Mouse (Mus musculus) limb, embryonic 14.5 days (tissue): ENCODE results near the gene Dlx6. TPM values are rescaled to one million over a fixed set of nuclear protein-coding genes. Genes with fewer than 3 reads are reported as not detected.
A peak's percentile ranks its signal among the peaks of the same experiment; 100 is the strongest.

Source experiments
- ATAC-seq: fragments of 200-750 bp; cut with Nextera tagmentation; 2 replicates; pipeline ENCODE4 v1.8.0; 2017; ENCODE audit warnings: low read depth, moderate number of reproducible peaks, moderate TSS enrichment; ENCODE audit not compliant: low FRiP score
- DNase-seq: peaks from one replicate; pipeline ENCODE4 v3.0.0-alpha.2; 2015; ENCODE audit warnings: low spot score
- H3K27ac ChIP-seq: fragments of 300-500 bp; sonication (generic); replicated peaks from 2 replicates; pipeline ENCODE4 v1.5.1; 2014; ENCODE audit warnings: low read depth, mild to moderate bottlenecking, low read length, moderate library complexity, mixed read lengths
- H3K27me3 ChIP-seq: fragments of 300-500 bp; sonication (generic); 2 replicates; pipeline ENCODE4 v1.6.1; 2014; ENCODE audit warnings: low read length, mixed read lengths; ENCODE audit not compliant: control insufficient read depth, insufficient read depth
- H3K36me3 ChIP-seq: fragments of 300-500 bp; sonication (generic); 2 replicates; pipeline ENCODE4 v1.6.1; 2014; ENCODE audit warnings: mild to moderate bottlenecking, low read length, moderate library complexity, mixed read lengths; ENCODE audit not compliant: control insufficient read depth, insufficient read depth
- H3K4me1 ChIP-seq: fragments of 300-500 bp; sonication (generic); 2 replicates; pipeline ENCODE4 v1.6.1; 2014; ENCODE audit warnings: antibody characterized with exemption, low read length, mixed read lengths; ENCODE audit not compliant: control insufficient read depth, insufficient read depth
- H3K4me2 ChIP-seq: fragments of 300-500 bp; sonication (generic); replicated peaks from 2 replicates; pipeline ENCODE4 v1.6.1; 2014; ENCODE audit warnings: low read depth, mild to moderate bottlenecking, low read length, moderate library complexity; ENCODE audit not compliant: severe bottlenecking
- H3K4me3 ChIP-seq: fragments of 300-500 bp; sonication (generic); replicated peaks from 2 replicates; pipeline ENCODE4 v1.5.1; 2014; ENCODE audit warnings: low read length
- H3K9ac ChIP-seq: fragments of 300-500 bp; sonication (generic); 2 replicates; pipeline ENCODE4 v1.6.1; 2014; ENCODE audit warnings: mild to moderate bottlenecking, low read depth, low read length, moderate library complexity; ENCODE audit not compliant: severe bottlenecking
- H3K9me3 ChIP-seq: fragments of 300-500 bp; sonication (generic); 2 replicates; pipeline ENCODE4 v1.6.1; 2016; ENCODE audit warnings: low read length; ENCODE audit not compliant: control insufficient read depth
- POLR2A ChIP-seq: fragments of 200-500 bp; IDR thresholded peaks from 2 replicates; pipeline ENCODE4 v1.8.0; 2012; ENCODE audit warnings: inconsistent platforms, mild to moderate bottlenecking, moderate library complexity, borderline replicate concordance; ENCODE audit not compliant: insufficient read depth, insufficient read length; ENCODE audit errors: extremely low read depth
- WGBS: fragments of 180-500 bp; shearing (Covaris S2); extraction: QIAGEN DNeasy Blood & Tissue Kit; methylation state at CpG from one replicate; pipeline ENCODE4 v1.1.7; 2014; 5-methylcytosine and 5-hydroxymethylcytosine counted together
- polyA plus RNA-seq, 2 experiments: library from polyadenylated mRNA; depleted of rRNA in 1 of 2; stranded (reverse) in 1 of 2; unstranded in 1 of 2; fragments of >200 nt; fragmentation: Nextera tagmentation in 1 of 2; extraction: Ambion mirVana in 1 of 2; gene quantifications; 2 replicates each; pipeline versions ENCODE4 v1.2.1 to v1.2.3; 2012 to 2014

Dlx6 gene
- polyA plus RNA-seq, 2 experiments: 1.8 to 6.8 TPM

DNA sequence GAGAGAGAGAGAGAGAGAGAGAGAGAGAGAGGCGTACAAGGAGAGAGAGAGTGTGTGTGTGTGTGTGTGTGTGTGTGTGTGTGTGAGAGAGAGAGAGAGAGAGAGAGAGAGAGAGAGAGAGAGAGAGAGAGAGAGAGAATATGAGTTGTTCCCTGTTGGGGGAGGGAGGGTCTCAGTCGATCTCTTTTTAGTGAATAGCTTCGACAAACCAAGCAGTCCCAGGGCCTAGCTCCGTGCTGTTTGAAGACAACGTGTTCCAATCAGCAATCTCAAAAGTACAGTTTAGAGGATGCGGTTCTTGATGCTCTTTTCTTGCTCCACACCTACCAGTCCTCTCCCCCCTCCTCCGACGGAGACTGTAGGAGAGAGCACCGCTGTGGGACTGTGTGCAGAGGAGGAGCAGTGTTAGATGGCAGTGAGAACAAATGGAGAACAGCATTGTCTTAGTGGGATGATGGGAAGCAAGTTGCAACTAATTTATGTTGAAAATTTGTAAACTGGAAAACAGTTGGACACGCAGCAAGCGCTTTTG is 19.2 kb downstream of the Dlx6 start:
- Histone ChIP-seq H3K36me3 (peaks cover 8% of the 10 kb centered on the region; the same call in 1 of the 2 replicates), H3K9me3 (no peaks in the 10 kb centered on the region), H3K9ac (no peak overlapping the region), H3K4me1 (peaks cover 11% of the 10 kb centered on the region; the same call in 1 of the 2 replicates), H3K4me3 (peak overlapping the region; percentile 63), H3K27ac (no peak overlapping the region), H3K4me2 (peak overlapping the region; percentile 77), H3K27me3 (peaks cover 35% of the 10 kb centered on the region)
- WGBS: 13% methylated on average over 10 of the region's 11 CpGs
- ATAC-seq (no peak), DNase-seq (no peak)
- TF ChIP-seq POLR2A: no peak

DNA sequence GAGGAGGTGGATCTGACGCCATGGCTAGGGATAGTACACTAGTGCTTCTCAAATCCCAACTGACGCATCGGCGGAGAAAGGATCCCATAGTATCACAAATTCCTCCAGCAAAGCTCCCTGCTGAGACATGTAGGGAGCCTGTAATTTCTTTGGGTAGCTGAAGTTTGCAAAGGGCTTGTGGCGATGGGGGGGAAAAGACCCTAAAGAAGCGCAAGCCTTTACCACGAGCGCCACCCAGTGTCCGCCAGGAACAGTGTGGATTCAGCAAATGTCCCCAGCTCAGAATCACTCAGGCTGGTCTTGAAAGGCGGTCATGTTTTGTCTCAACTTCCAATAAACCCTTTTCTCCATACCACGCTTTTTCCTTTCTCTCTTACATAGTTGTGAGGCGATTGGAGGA is 21.8 kb downstream of the Dlx6 start:
- H3K4me1 ChIP-seq: peaks cover 2% of the 10 kb centered on the region; the same call in 1 of the 2 replicates
- peaks cover 10% of the 10 kb centered on the region; the same call in 1 of the 2 replicates for H3K27me3 ChIP-seq
- DNase-seq: peak; percentile 74
- H3K4me3 ChIP-seq: no peak overlapping the region
- no peak overlapping the region for H3K4me2 ChIP-seq
- peak; percentile 44; the same call in 1 of the 2 replicates for ATAC-seq
- H3K27ac ChIP-seq: no peak overlapping the region
- no peaks in the 10 kb centered on the region for H3K36me3 ChIP-seq
- WGBS: 2% methylated on average over 12 of the region's 12 CpGs
- no peak for TF ChIP-seq POLR2A
- H3K9me3 ChIP-seq: no peaks in the 10 kb centered on the region
- H3K9ac ChIP-seq: no peak overlapping the region

DNA sequence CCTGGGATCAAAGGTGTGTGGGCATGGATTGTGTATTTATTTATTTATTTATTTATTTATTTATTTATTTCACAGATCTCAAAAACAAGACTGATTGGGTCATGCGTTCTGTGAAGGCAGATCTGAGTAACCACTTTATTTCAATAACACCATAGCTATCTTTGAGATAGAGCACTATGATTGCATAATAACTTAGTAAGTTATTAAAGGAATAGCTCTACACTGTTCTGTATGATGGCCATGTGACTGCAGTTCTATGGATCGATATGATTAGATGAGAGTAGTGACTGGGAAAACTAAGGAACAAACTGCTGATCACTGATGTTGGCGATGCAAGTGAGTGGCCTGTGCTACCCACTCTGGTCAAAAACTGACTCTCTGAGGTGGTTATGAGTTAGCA is 23.1 kb downstream of the Dlx6 start:
- no peak for TF ChIP-seq POLR2A

DNA sequence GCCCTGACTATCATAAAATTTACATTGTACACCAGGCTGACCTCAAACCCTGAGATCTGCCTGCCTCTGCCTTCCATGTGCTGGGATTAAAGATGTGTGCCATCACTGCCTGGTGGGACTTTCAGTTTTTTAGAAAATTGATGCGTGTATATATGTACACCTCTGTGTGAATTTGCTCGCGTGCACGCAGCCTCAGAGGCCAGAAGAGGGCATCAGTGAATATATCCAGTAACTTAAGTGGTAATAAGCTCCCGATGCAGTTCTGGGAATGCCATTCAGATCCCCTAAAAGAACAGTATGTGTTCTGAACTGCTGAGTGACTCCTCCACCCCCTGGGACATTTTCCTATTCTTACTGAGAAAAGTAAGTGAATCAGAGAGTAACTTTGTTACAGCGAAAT is 26.9 kb downstream of the Dlx6 start:
- Histone ChIP-seq H3K27me3 (no peaks in the 10 kb centered on the region), H3K9me3 (no peaks in the 10 kb centered on the region), H3K4me3 (no peak overlapping the region), H3K9ac (no peak overlapping the region), H3K36me3 (no peaks in the 10 kb centered on the region), H3K27ac (no peak overlapping the region), H3K4me1 (no peaks in the 10 kb centered on the region), H3K4me2 (no peak overlapping the region)
- ATAC-seq (no peak), DNase-seq (no peak)
- 66% methylated on average over 6 of the region's 6 CpGs for WGBS
- no peak for TF ChIP-seq POLR2A

More for the DNA sequence above, 23.1 kb downstream of the Dlx6 start:
- H3K4me1 ChIP-seq: 0 out of 2 replicates have a peak, but pooled peaks cover 2% of the 10 kb centered on the region
- ATAC-seq (no peak), DNase-seq (no peak)
- H3K4me2 ChIP-seq: no peak overlapping the region
- no peaks in the 10 kb centered on the region; the same call in 1 of the 2 replicates for H3K27me3 ChIP-seq
- H3K36me3 ChIP-seq: no peaks in the 10 kb centered on the region
- no peak overlapping the region for H3K4me3 ChIP-seq
- 88% methylated on average over 3 of the region's 3 CpGs for WGBS
- H3K27ac ChIP-seq: no peak overlapping the region
- H3K9ac ChIP-seq: no peak overlapping the region
- no peaks in the 10 kb centered on the region for H3K9me3 ChIP-seq

DNA sequence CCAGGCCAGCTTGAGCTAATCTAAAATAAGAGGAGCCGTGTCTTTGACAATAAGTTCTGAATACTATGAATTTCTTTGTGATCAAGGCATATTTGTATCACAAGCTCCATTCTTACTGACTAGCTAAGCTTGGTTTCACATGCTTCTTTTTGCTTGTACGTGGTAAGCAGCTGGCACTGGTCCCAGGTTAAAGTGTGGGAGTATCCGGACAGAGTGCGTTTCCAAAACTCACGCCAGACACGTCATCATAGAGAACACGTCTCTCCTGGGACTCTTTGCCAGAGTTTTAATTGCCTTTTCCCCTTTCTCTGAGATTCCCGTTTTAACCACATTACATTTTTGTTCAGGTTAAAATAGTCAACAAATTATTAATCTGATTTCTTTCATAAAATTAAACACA is 46.5 kb downstream of the Dlx6 start:
- Histone ChIP-seq H3K9me3 (no peaks in the 10 kb centered on the region), H3K4me1 (peaks cover 4% of the 10 kb centered on the region; the same call in 1 of the 2 replicates), H3K27ac (no peak overlapping the region), H3K36me3 (no peaks in the 10 kb centered on the region), H3K4me2 (no peak overlapping the region), H3K9ac (no peak overlapping the region), H3K4me3 (no peak overlapping the region), H3K27me3 (no peaks in the 10 kb centered on the region)
- peak; percentile 58 for DNase-seq
- no peak for ATAC-seq
- WGBS: 52% methylated on average over 8 of the region's 8 CpGs
- no peak for TF ChIP-seq POLR2A
